Mouse (Mus musculus) liver, embryonic 16.5 days (tissue): Measurements from ENCODE around the gene Oxct2b. TPM values are rescaled to one million over a fixed set of nuclear protein-coding genes. Genes with fewer than 3 reads are reported as not detected.
A peak's percentile ranks its signal among the peaks of the same experiment; 100 is the strongest.

Experiments
- ATAC-seq: fragments of 200-750 bp; cut with Nextera tagmentation; 2 replicates; pipeline ENCODE4 v1.8.0; 2017; ENCODE audit warnings: low read depth, mild to moderate bottlenecking, moderate number of reproducible peaks, moderate library complexity
- H3K27ac ChIP-seq: fragments of 300-500 bp; sonication (generic); 2 replicates; pipeline ENCODE4 v1.5.1; 2014; ENCODE audit warnings: mild to moderate bottlenecking, low read length
- H3K27me3 ChIP-seq: fragments of 300-500 bp; sonication (generic); 2 replicates; pipeline ENCODE4 v1.6.1; 2014; ENCODE audit warnings: low read depth, low read length, mixed read lengths; ENCODE audit not compliant: control insufficient read depth, insufficient read depth
- H3K36me3 ChIP-seq: fragments of 300-500 bp; sonication (generic); 2 replicates; pipeline ENCODE4 v1.6.1; 2014; ENCODE audit warnings: mild to moderate bottlenecking; ENCODE audit not compliant: control insufficient read depth, insufficient read depth
- H3K4me1 ChIP-seq: fragments of 300-500 bp; sonication (generic); 2 replicates; pipeline ENCODE4 v1.6.1; 2014; ENCODE audit warnings: low read depth, low read length, mixed read lengths; ENCODE audit not compliant: control insufficient read depth
- H3K4me2 ChIP-seq: fragments of 300-500 bp; sonication (generic); 2 replicates; pipeline ENCODE4 v1.6.1; 2014; ENCODE audit warnings: low read depth, low read length, mixed read lengths
- H3K4me3 ChIP-seq: fragments of 300-500 bp; sonication (generic); 2 replicates; pipeline ENCODE4 v1.5.1; 2014; ENCODE audit warnings: low read depth, mild to moderate bottlenecking, low read length
- H3K9ac ChIP-seq: fragments of 300-500 bp; sonication (generic); 2 replicates; pipeline ENCODE4 v1.6.1; 2014; ENCODE audit warnings: low read depth, low read length
- H3K9me3 ChIP-seq: fragments of 300-500 bp; sonication (generic); replicated peaks from 2 replicates; pipeline ENCODE4 v1.6.1; 2016; ENCODE audit warnings: low read length; ENCODE audit not compliant: control insufficient read depth
- WGBS: fragments of 180-500 bp; shearing (Covaris S2); extraction: QIAGEN DNeasy Blood & Tissue Kit; methylation state at CpG from one replicate; pipeline ENCODE4 v1.1.7; 2014; ENCODE audit not compliant: insufficient replicate concordance; 5-methylcytosine and 5-hydroxymethylcytosine counted together
- polyA plus RNA-seq: library from polyadenylated mRNA; unstranded; fragments of >200 nt; fragmentation: Nextera tagmentation; extraction: Ambion mirVana; gene quantifications from 2 replicates; pipeline ENCODE4 v1.2.1, GENCODE M21; 2015

The Oxct2b gene
- polyA plus RNA-seq, result 0.06 TPM in 1 of 2 replicates, not detected in the other

DNA sequence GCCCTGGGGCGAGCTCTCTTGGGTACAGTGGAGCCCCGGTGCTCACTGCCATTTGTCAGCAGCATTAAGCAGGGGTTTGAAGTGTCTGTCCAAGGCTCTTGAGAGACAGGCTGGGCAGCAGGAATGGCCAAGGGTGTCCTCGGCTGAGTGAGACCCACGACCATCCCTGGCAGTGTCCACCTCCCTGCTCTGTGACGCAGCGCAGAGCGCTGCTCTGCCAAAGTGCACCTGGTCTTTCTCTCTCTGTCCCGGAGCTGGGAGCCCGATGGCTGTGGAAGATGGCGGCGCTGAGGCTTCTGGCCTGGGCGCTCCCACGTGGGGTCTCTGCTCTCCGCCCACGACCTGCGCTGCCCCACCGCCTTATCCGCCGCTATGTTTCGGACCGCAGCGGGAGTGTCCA, at the start of gene Oxct2b:
Gene Oxct2b (plus strand): TSS at position 256 of the 400 bp plus-strand sequence.
- no peak within 1 kb of the TSS for H3K4me2 ChIP-seq
- ATAC-seq, result no peak

GRCm38 (mm10) chr4:123068646-123069045, 47.4 kb upstream of the Oxct2b start:
- Histone ChIP-seq H3K36me3 (no peaks in the 10 kb centered on the region), H3K9ac (no peak overlapping the region), H3K27ac (no peak overlapping the region), H3K4me2 (no peak overlapping the region), H3K4me1 (no peaks in the 10 kb centered on the region; the same call in 1 of the 2 replicates), H3K9me3 (no peaks in the 10 kb centered on the region), H3K27me3 (no peaks in the 10 kb centered on the region), H3K4me3 (no peak overlapping the region)
- ATAC-seq, result no peak
- 35% methylated on average over 6 of the region's 6 CpGs for WGBS

More for the DNA sequence above, at the start of gene Oxct2b:
- H3K27ac ChIP-seq, result no peak within 1 kb of the TSS
- 11% methylated on average over 22 of the region's 22 CpGs for WGBS
- H3K27me3 ChIP-seq, result peaks cover 11% of the 10 kb centered on the region
- H3K4me1 ChIP-seq, result no peaks in the 10 kb centered on the region; the same call in 1 of the 2 replicates
- no peaks in the 10 kb centered on the region for H3K36me3 ChIP-seq
- no peak within 1 kb of the TSS for H3K4me3 ChIP-seq
- no peak within 1 kb of the TSS for H3K9ac ChIP-seq
- no peaks in the 10 kb centered on the region for H3K9me3 ChIP-seq

GRCm38 (mm10) chr4:123071266-123071966, 44.6 kb upstream of the Oxct2b start:
- Histone ChIP-seq H3K9me3 (no peaks in the 10 kb centered on the region), H3K27ac (no peak overlapping the region), H3K4me2 (peak overlapping the region; percentile 51), H3K4me3 (no peak overlapping the region), H3K27me3 (no peaks in the 10 kb centered on the region), H3K4me1 (no peaks in the 10 kb centered on the region; the same call in 1 of the 2 replicates), H3K36me3 (no peaks in the 10 kb centered on the region), H3K9ac (no peak overlapping the region)
- no peak for ATAC-seq
- 4% methylated on average over 13 of the region's 13 CpGs for WGBS

DNA sequence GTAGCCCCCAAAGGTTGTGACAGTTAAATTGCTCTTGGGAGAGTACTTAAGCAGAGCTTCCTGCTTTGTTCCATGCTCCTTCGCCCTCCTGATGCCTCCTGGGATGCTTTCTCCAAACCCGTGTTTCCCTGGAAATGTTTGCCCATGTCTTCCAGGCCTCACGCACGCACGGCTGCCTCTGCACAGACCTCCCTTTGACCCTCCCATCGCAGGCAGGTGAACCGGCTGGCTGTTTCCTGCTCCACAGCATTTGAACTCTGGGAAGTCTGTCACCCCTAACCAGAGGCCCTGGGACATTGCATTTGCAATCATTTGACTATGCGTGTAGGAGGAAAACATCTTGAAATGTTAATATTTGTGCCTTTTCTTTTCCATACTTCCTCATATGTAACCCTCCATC, 39.1 kb upstream of the Oxct2b start:
- no peak overlapping the region for H3K27ac ChIP-seq
- no peaks in the 10 kb centered on the region for H3K27me3 ChIP-seq
- no peak for ATAC-seq
- H3K36me3 ChIP-seq, result no peaks in the 10 kb centered on the region
- no peak overlapping the region for H3K4me2 ChIP-seq
- no peaks in the 10 kb centered on the region for H3K4me1 ChIP-seq
- H3K4me3 ChIP-seq, result no peak overlapping the region
- WGBS, result 59% methylated on average over 8 of the region's 8 CpGs
- no peaks in the 10 kb centered on the region for H3K9me3 ChIP-seq
- no peak overlapping the region for H3K9ac ChIP-seq

DNA sequence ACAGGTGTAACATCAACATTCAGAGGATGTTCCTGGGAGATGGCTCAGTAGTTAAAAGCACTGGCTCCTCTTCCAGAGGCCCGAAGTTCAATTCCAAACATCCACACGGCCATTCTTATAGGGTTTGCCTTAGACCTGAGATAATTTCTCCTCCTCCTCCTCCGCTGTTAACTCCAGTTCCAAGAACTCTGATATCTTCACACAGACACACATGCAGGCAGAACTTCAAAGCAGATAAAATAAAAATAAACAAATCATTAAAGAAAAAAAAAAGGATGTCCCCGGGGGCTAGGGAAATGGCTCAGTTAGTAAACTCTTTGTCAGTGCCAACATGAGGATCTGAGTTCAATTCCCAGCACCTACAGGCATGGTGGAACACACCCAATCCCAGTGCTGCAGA, 37.8 kb upstream of the Oxct2b start:
- Histone ChIP-seq H3K9ac (no peak overlapping the region), H3K36me3 (no peaks in the 10 kb centered on the region), H3K4me2 (no peak overlapping the region), H3K4me1 (no peaks in the 10 kb centered on the region), H3K9me3 (no peaks in the 10 kb centered on the region), H3K27ac (no peak overlapping the region), H3K27me3 (no peaks in the 10 kb centered on the region), H3K4me3 (no peak overlapping the region)
- ATAC-seq, result no peak
- 26% methylated on average over 4 of the region's 4 CpGs for WGBS

DNA sequence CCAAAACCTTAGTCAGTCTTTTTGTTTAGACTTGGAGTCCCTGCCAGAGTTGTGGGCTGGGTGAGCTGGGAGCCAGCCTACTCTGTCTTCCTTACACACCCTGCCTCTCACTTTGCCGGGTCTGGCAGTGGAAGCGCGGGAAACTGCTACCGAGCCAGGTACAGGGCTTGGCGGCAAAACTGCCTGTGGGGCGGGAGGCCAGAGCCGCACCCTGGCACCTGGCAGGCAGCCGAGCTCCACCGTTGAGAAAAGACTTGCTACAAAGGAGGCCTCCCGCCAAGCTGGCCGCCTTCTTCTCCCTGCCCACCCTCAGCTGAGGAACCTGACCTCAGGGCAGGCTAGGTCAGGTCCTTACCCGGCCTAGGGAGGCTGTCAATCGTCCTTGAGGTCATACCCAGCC, 35.3 kb upstream of the Oxct2b start:
- no peaks in the 10 kb centered on the region for H3K27me3 ChIP-seq
- H3K36me3 ChIP-seq, result no peaks in the 10 kb centered on the region
- H3K4me2 ChIP-seq, result no peak overlapping the region
- ATAC-seq, result no peak
- WGBS, result 52% methylated on average over 13 of the region's 13 CpGs
- H3K4me3 ChIP-seq, result no peak overlapping the region
- H3K27ac ChIP-seq, result no peak overlapping the region
- H3K9me3 ChIP-seq, result no peaks in the 10 kb centered on the region
- H3K4me1 ChIP-seq, result no peaks in the 10 kb centered on the region
- H3K9ac ChIP-seq, result no peak overlapping the region

- no peaks in the 10 kb centered on the region for H3K4me1 ChIP-seq
- H3K4me3 ChIP-seq, result no peak overlapping the region
- H3K4me2 ChIP-seq, result no peak overlapping the region
- no peak for ATAC-seq
- WGBS, result 67% methylated on average over 20 of the region's 20 CpGs
- H3K36me3 ChIP-seq, result no peaks in the 10 kb centered on the region
- no peaks in the 10 kb centered on the region for H3K9me3 ChIP-seq
- H3K27me3 ChIP-seq, result no peaks in the 10 kb centered on the region
- no peak overlapping the region for H3K27ac ChIP-seq
- no peak overlapping the region for H3K9ac ChIP-seq
Observed at GRCm38 (mm10) chr4:123082283-123083163, 33.5 kb upstream of the Oxct2b start.

DNA sequence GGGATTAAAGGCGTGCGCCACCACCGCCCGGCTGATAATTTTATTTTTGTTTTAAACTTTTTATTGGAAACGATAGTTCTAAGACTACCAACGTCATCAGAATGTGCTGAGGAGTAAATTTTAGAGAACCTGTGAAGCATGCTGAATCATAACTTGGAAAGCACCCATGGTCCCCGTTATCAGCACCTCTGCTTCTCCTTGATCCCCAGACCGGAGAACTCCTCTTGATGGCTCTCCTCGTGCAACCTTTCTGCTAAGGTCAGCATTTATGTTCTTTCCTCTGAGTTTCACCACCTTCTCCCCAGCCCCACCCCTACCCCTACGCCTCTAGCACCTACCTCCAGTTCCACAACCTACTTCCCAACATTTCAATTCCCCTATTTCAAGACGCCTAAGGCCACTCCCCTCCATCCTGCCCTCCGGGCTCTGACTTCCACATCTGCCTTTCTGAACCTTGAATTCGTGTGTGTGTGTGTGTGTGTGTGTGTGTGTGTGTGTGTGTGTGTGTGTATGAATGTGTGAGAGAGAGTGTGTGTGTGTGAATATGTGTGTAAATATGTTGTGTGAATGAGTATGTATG, 32.7 kb upstream of the Oxct2b start:
- Histone ChIP-seq H3K4me3 (no peak overlapping the region), H3K9ac (no peak overlapping the region), H3K9me3 (no peaks in the 10 kb centered on the region)

More for the DNA sequence above, 32.7 kb upstream of the Oxct2b start:
- ATAC-seq, result no peak
- Histone ChIP-seq H3K27ac (no peak overlapping the region), H3K27me3 (no peaks in the 10 kb centered on the region), H3K4me1 (no peaks in the 10 kb centered on the region), H3K36me3 (no peaks in the 10 kb centered on the region), H3K4me2 (no peak overlapping the region)
- 51% methylated on average over 13 of the region's 13 CpGs for WGBS
